Mouse (Mus musculus): Measurements from ENCODE around the gene Glrx3.
"Not testable (repeated sequence)": the region's sequence is repeated elsewhere in the genome, so short reads cannot be mapped to it uniquely, and the experiment has no call there.

The Glrx3 gene

DNA sequence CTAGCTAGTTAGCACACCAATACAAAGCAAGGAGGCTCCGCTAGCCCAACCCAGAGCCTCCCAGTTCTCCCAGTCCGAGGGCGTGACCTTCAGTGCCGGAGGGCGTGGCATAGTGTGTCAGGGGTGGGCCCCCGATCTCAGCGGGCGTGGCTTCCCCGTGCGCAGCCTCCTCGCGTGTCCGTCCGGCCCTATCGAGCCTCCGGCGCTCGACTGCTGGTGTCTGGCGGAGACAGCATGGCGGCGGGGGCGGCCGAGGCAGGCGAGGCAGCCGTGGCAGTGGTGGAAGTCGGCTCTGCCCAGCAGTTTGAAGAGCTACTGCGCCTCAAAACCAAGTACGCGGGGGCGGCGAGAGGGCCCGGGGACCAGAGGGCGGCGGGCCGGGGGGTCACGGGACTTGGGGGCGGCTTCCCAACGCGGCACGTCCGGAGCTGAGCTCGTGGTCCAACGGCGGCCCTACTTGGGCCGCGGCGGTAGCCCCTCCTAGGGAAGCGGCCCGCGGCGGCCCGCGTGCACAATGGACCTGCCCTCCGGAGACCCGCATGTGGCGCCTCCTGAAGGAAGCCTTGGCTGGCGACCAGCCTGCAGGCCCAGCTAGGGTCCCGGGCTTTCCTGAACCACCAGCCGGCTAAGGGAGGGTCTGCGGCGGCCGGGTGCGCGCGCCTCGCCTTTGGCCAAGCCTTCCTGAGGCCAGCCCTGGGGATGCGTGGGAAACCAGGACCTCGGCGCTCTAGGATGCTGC lies at the start of gene Glrx3:
Glrx3 (plus strand) TSS at position 175 of the 739 bp plus-strand sequence.
- peak; percentile 97 for DNase-seq

DNA sequence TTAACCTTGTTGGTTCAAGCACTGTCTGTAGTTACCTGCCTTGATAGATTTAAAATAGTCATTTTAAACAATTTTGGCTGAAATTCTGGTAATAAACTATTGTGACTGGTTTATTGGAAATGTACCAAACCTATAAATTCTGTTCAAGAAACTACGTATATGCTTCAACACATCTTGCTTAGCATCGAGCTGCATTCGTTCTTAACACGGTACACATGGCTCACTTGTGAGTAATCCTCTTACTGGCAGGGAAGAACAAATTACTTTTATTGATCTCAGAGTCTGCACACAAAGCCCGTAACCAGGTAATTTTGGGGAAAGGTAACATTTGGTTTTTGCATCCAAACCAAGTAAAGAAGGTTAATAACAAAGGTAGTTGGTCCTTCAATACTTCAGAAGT lies 49.6 kb upstream of the Glrx3 start:
- no peak for DNase-seq

GRCm38 (mm10) chr7:137395421-137395820 lies 42.0 kb upstream of the Glrx3 start:
- no peak for DNase-seq

- no peak for DNase-seq
These were observed 40.0 kb upstream of the Glrx3 start for GRCm38 (mm10) chr7:137397361-137397910.

DNA sequence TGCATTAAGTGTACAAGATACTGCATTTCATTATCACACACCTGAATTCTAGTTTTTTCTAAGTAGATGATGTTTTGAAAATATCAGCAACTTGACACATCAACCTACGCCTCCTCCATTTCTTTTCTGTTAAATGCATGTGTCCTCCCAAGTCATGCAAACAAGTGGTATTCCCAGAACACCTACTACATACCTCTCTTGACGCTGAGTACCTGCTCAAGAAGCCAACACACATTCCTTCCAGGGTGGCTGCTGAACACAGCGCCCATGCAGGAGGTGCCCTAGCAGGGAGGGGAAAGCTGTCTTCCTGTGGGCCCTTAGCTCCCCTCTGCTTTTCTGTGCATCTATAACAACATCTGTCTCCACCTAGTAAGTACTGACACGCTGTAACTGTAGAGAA lies 38.4 kb upstream of the Glrx3 start:
- no peak for DNase-seq

GRCm38 (mm10) chr7:137404146-137404545 lies 33.3 kb upstream of the Glrx3 start:
- DNase-seq: no peak

DNA sequence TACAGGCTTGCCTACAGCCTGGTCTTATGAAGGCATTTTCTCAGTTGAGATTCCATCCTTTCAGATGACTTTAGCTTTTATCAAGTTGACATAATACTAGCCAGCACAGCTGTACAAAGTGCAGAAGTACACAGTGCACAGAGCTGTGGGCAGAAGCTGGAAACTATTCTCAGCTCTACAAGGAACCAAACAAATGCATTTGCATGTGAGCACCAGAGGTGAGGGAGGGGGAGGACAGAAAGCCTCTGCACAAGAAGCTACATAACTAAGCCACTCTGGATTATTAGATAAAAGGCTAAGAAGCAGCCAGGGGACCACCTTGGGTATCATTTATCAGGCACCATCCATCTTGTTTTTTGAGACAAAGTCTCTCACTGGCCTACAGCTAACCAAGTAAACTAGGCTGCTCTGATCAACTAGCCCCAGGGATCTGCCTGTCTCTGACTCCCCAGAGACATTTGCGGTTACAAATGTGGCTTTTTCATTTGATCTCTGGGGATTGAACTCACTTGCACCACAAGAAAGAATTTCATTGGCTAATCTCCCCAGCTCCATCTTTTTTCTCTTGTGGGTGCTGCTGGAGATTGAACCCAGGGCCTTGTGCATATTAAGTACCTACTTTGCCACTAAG lies 29.9 kb upstream of the Glrx3 start:
- no peak for DNase-seq

- DNase-seq: peak; percentile 99
These were observed 26.8 kb upstream of the Glrx3 start, which contains the start of gene 9430038I01Rik for GRCm38 (mm10) chr7:137410337-137411197. Gene 9430038I01Rik, minus strand, starts transcription at chr7:137410762.

GRCm38 (mm10) chr7:137414710-137415109 lies 22.7 kb upstream of the Glrx3 start:
- DNase-seq: no peak

DNA sequence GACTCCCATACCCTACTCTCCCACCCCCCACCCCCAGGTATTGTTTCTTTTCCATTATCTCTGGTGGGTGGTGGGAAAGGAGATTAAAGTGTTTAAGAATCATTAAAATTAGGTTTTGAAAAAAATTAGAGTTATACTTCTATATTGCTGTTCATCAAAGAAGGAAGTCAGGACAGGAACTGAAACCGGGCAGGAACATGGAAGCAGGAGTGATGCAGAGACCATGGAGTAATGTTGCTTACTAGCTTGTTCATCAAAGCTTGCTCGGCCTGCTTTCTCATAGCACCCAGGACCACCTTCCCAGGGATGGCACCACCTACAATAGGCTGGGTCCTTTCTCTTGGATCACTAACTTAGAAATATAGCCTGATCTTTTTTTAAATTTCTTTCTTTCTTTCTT lies 16.9 kb upstream of the Glrx3 start:
- no peak for DNase-seq

DNA sequence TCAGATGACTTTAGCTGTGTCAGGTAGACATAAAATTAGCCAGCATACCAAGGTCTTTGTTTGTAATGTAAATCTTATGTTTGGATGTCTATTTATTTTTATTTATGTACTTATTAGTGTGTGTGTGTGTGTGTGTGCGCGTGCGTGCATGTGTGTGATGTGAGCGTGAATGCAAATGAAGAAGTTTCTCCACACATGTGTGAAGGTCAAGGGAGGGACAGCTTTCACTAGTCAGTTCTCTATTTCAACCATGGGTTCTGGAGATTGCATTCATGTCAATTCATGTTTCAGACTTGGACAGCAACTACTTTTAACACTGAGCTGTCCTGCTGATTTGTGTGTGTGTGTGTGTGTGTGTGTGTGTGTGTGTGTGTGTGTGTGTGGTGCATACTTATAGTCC lies 16.2 kb upstream of the Glrx3 start:
- no peak for DNase-seq

DNA sequence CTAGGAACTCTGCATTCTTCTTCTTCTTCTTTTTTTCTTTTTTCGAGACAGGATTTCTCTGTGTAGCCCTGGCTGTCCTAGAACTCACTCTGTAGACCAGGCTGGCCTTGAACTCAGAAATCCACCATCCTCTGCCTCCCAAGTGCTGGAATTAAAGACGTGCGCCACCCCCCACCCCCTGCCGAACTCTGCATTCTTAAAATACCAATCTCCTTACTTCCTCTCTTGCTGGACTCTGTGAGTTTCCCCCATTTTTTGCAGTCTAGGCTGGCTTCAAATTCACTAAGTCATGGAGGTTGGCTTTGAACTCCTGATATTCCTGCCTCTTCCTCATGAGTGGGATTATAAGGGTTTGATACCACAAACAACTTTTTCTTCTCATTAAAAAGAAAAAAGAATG lies 10.7 kb upstream of the Glrx3 start:
- DNase-seq: no peak

DNA sequence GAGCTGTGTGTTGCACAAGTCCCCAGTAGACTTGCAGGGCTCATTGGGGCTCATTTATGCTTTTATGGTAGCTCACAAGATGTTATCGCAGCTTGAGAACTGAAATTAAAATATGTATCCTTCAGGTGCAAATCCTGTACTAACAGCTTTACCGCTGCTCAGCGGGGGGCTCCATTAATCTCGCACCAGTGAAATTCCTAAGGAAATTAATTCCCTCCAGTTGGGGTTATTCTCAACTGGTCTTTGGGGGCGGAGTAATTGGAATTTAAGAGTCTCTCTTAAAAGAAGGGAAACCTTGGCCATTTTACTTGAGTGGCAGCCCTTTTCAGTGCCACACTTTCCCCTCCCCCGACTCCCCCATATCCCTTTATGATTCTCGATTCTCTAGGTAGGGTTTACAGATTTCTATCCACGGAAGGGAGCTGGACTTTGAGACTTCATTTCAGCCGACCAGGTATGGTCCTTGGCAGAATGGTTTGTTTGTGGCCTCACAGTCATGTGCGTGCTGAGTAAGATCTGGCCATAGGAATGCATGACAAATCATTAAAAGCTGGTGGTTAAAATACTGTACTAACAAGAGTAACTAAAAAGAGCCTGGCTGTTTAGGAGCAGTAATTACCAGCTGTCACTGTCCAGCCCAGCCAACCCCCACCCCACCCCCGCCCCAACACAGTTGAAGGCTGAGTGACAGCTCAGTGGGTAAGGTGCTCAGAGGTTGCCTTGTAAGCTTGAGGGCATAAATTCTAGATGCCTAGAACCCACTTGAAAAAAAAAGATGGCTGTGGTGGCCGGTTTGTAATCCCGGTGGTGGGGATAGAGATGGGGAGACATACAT lies 5.4 kb upstream of the Glrx3 start:
- peak; percentile 27 for DNase-seq

DNA sequence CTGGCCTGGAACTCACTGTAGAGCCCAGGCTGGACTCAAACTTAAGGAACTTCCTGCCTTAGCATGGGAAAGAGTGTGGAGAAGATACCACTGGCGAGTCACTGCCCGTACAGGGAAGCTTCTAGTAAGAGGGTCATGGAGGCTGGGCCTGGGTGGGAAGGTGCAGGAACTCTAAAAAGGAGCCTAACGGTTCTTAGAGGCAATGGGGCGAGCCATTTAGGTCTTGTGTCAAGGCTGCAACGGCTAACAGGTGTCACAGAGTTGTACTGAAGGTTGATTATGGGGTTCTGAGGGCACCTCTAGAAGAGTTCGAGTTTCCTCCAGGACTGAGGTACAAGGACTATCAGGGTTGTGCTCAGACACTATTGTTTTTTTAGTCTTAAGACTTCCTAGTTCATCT lies 513 bp upstream of the Glrx3 start:
- DNase-seq: no peak

DNA sequence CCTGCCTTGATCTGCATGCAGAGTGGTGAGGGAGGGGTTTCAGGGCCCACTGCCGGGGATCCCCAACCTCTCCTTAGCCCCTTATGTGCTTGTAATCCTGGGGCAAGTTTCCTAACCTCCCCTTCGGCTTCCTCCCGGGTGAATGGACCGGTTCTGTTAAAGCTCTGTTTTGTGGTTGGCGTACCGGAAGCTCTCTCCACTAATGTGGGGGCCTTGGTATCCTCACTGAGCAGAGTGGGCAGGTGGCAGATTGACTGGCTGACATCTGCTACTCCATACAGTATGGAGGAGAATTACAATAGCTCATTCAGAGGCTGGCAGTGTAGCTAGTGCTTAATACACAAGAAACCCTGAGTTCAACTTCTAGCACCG lies 751 bp downstream of the Glrx3 start:
- DNase-seq: no peak

GRCm38 (mm10) chr7:137438962-137439361 lies 1.5 kb downstream of the Glrx3 start:
- DNase-seq: not testable (repeated sequence)

DNA sequence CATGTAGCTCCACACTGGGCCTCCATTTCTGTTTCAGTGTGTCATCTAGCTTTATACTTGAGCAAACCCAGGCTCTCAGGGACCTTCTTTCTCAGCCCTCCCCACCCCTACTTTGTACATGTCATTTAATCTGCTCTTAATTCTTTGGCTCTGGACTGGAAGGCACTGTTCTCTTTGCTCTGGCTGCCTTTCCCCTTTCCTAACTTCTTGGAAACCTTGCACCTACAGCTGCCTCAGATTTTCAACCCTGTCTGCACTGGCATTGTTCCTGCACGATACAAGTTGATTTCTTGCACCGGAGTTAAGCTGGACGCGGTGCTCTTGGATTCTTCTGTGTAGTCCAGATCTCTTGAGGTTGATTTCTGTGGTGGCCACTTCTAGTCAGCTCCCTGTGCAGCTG lies 5.5 kb downstream of the Glrx3 start:
- DNase-seq: no peak

- DNase-seq: no peak
These were observed 7.9 kb downstream of the Glrx3 start for GRCm38 (mm10) chr7:137445321-137445720.

- DNase-seq: no peak
These were observed 24.0 kb downstream of the Glrx3 start for GRCm38 (mm10) chr7:137461396-137461795.

DNA sequence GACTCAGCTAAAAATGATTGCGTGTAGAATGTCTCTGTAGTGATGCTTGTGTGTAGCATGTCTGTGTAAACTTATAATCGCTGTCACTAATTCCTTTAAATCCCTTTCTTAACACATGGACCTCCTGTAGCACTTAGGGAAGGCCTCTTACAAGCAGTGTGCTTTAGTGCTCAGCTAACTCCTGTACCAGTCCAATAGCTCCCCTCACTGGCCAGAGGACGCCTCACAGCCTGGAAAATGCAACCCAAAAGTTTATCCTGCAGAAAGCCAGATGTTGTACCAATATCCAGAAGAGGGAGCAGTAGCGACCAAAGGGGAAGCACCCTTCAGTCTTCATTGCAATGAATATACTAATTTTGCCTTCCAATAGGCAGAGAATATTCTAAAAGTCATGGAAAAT lies 30.8 kb downstream of the Glrx3 start:
- DNase-seq: peak; percentile 66

DNA sequence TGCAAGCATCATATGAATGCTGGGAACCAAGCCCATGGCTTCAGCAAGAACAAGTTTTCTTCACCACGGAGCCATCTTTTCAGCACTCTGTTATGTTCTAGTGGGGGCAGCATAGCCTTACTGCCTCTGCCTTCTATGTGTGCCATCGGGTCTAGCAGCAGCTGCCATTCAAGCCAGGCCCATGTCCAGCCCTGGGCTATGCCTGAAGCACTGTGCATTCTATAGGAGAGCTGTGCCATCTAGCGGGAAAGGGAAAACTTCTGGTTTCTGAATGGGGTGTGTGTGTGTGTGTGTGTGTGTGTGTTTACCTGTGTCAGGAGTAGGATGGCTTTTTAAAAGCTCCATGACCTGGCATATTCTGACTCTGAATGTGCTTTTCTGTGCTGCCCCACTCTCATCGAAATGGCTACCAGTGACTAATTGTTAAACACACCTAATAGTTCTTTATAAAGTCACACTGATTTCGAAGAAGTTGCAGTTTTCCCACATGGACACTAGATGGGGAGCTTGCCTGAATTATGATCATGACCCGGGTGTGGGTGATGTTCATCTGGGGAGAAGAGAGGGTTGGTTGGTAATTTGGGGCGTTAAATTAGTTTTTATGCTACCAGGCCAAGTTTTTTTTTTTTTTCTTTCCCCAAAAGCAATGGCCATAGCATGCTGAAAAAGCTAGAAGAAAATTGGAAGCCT lies 34.2 kb downstream of the Glrx3 start:
- no peak for DNase-seq

DNA sequence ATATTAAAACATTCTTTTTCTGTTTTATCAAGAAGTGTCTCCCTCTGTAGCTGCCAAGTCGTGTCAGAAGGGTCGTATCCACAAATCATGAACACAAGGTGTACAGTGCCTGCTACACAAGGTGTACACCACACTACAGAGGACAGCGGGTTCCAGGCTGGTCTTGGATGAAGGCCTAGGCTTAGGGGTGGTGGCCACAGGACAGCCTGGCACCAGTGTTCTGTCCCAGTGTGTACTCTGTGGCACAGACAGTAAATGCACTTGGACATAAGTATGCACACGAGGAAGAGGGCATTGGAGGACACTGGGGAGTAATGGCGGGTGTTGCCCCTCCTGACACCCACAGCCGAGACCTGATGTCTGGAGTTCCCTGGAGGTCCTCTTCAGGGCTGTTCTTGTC lies 34.7 kb downstream of the Glrx3 start:
- no peak for DNase-seq

Measured in kidney, postnatal 10 days (tissue).